Mouse (Mus musculus): ENCODE measurements at regions not wholly inside any gene's neighbourhood (a gene's known extent, or its start where the extent isn't known, plus 50 kb on each side); places are given as distances from the start of the nearest gene placed in this dataset.

GRCm38 (mm10) chr4:25408696-25409448 is 127.3 kb upstream of the Ufl1 start:
- Histone ChIP-seq H3K4me2 (ENCODE audit: low read length) (no peak overlapping the region), H3K9me3 (ENCODE audit: control insufficient read depth, low read length) (no peaks in the 10 kb centered on the region), H3K4me1 (ENCODE audit: control insufficient read depth in 2 of 2, insufficient read depth in 2 of 2, low read length in 2 of 2) (no peaks in the 10 kb centered on the region), H3K36me3 (ENCODE audit: control insufficient read depth, insufficient read depth, low read length) (no peaks in the 10 kb centered on the region), H3K9ac (ENCODE audit: low read length) (no peak overlapping the region), H3K27ac (replicated peaks in 1 of 2; ENCODE audit: control insufficient read depth in 1 of 2, insufficient read depth in 1 of 2, low read depth in 2 of 2, low read length in 2 of 2) (no peak overlapping the region), H3K4me3 (ENCODE audit: control insufficient read depth in 1 of 2, insufficient read depth in 1 of 2, low read depth in 1 of 2, low read length in 2 of 2) (no peak overlapping the region), H3K27me3 (ENCODE audit: control insufficient read depth, insufficient read depth, low read length) (no peaks in the 10 kb centered on the region)
- ATAC-seq (ENCODE audit: insufficient number of reproducible peaks, insufficient read depth, low FRiP score, low read depth), result no peak
- WGBS, result 34% methylated on average over 3 of the region's 3 CpGs

- no peak overlapping the region for H3K27ac ChIP-seq (replicated peaks in 1 of 2; ENCODE audit: control insufficient read depth in 1 of 2, insufficient read depth in 1 of 2, low read depth in 2 of 2, low read length in 2 of 2)
Measured at GRCm38 (mm10) chr4:25407842-25408241, 126.2 kb upstream of the Ufl1 start.

GRCm38 (mm10) chr4:25389542-25389941 is 107.9 kb upstream of the Ufl1 start:
- no peaks in the 10 kb centered on the region for H3K9me3 ChIP-seq (ENCODE audit: control insufficient read depth, low read length)
- WGBS, result 67% methylated on average over 5 of the region's 5 CpGs
- no peaks in the 10 kb centered on the region for H3K4me1 ChIP-seq (ENCODE audit: control insufficient read depth in 2 of 2, insufficient read depth in 2 of 2, low read length in 2 of 2)
- no peak for ATAC-seq (ENCODE audit: insufficient number of reproducible peaks, insufficient read depth, low FRiP score, low read depth)
- H3K9ac ChIP-seq (ENCODE audit: low read length), result no peak overlapping the region
- no peak overlapping the region for H3K27ac ChIP-seq (replicated peaks in 1 of 2; ENCODE audit: control insufficient read depth in 1 of 2, insufficient read depth in 1 of 2, low read depth in 2 of 2, low read length in 2 of 2)
- no peak overlapping the region for H3K4me2 ChIP-seq (ENCODE audit: low read length)
- no peak overlapping the region for H3K4me3 ChIP-seq (ENCODE audit: control insufficient read depth in 1 of 2, insufficient read depth in 1 of 2, low read depth in 1 of 2, low read length in 2 of 2)
- H3K36me3 ChIP-seq (ENCODE audit: control insufficient read depth, insufficient read depth, low read length), result no peaks in the 10 kb centered on the region
- H3K27me3 ChIP-seq (ENCODE audit: control insufficient read depth, insufficient read depth, low read length), result no peaks in the 10 kb centered on the region

More at GRCm38 (mm10) chr4:25407842-25408241, 126.2 kb upstream of the Ufl1 start:
- no peak overlapping the region for H3K4me2 ChIP-seq (ENCODE audit: low read length)
- 56% methylated on average over 4 of the region's 4 CpGs for WGBS
- H3K4me3 ChIP-seq (ENCODE audit: control insufficient read depth in 1 of 2, insufficient read depth in 1 of 2, low read depth in 1 of 2, low read length in 2 of 2), result no peak overlapping the region
- ATAC-seq (ENCODE audit: insufficient number of reproducible peaks, insufficient read depth, low FRiP score, low read depth), result no peak
- H3K36me3 ChIP-seq (ENCODE audit: control insufficient read depth, insufficient read depth, low read length), result no peaks in the 10 kb centered on the region
- H3K4me1 ChIP-seq (ENCODE audit: control insufficient read depth in 2 of 2, insufficient read depth in 2 of 2, low read length in 2 of 2), result no peaks in the 10 kb centered on the region
- no peak overlapping the region for H3K9ac ChIP-seq (ENCODE audit: low read length)
- H3K27me3 ChIP-seq (ENCODE audit: control insufficient read depth, insufficient read depth, low read length), result no peaks in the 10 kb centered on the region
- H3K9me3 ChIP-seq (ENCODE audit: control insufficient read depth, low read length), result no peaks in the 10 kb centered on the region

GRCm38 (mm10) chr4:25372041-25372440 is 90.4 kb upstream of the Ufl1 start:
- Histone ChIP-seq H3K27me3 (ENCODE audit: control insufficient read depth, insufficient read depth, low read length) (no peaks in the 10 kb centered on the region), H3K4me2 (ENCODE audit: low read length) (no peak overlapping the region), H3K4me3 (ENCODE audit: control insufficient read depth in 1 of 2, insufficient read depth in 1 of 2, low read depth in 1 of 2, low read length in 2 of 2) (no peak overlapping the region), H3K36me3 (ENCODE audit: control insufficient read depth, insufficient read depth, low read length) (no peaks in the 10 kb centered on the region), H3K4me1 (ENCODE audit: control insufficient read depth in 2 of 2, insufficient read depth in 2 of 2, low read length in 2 of 2) (no peaks in the 10 kb centered on the region), H3K9me3 (ENCODE audit: control insufficient read depth, low read length) (no peaks in the 10 kb centered on the region), H3K9ac (ENCODE audit: low read length) (no peak overlapping the region), H3K27ac (replicated peaks in 1 of 2; ENCODE audit: control insufficient read depth in 1 of 2, insufficient read depth in 1 of 2, low read depth in 2 of 2, low read length in 2 of 2) (no peak overlapping the region)
- ATAC-seq (ENCODE audit: insufficient number of reproducible peaks, insufficient read depth, low FRiP score, low read depth), result no peak
- 49% methylated on average over 4 of the region's 4 CpGs for WGBS

GRCm38 (mm10) chr4:25364402-25364801 is 82.8 kb upstream of the Ufl1 start:
- no peak for ATAC-seq (ENCODE audit: insufficient number of reproducible peaks, insufficient read depth, low FRiP score, low read depth)
- Histone ChIP-seq H3K4me3 (ENCODE audit: control insufficient read depth in 1 of 2, insufficient read depth in 1 of 2, low read depth in 1 of 2, low read length in 2 of 2) (no peak overlapping the region), H3K9me3 (ENCODE audit: control insufficient read depth, low read length) (no peaks in the 10 kb centered on the region), H3K36me3 (ENCODE audit: control insufficient read depth, insufficient read depth, low read length) (no peaks in the 10 kb centered on the region), H3K27me3 (ENCODE audit: control insufficient read depth, insufficient read depth, low read length) (no peaks in the 10 kb centered on the region), H3K4me1 (ENCODE audit: control insufficient read depth in 2 of 2, insufficient read depth in 2 of 2, low read length in 2 of 2) (no peaks in the 10 kb centered on the region), H3K27ac (replicated peaks in 1 of 2; ENCODE audit: control insufficient read depth in 1 of 2, insufficient read depth in 1 of 2, low read depth in 2 of 2, low read length in 2 of 2) (no peak overlapping the region), H3K4me2 (ENCODE audit: low read length) (no peak overlapping the region), H3K9ac (ENCODE audit: low read length) (no peak overlapping the region)

GRCm38 (mm10) chr4:25337638-25338037 is 56.0 kb upstream of the Ufl1 start:
- Histone ChIP-seq H3K9me3 (ENCODE audit: control insufficient read depth, low read length) (no peaks in the 10 kb centered on the region), H3K27ac (replicated peaks in 1 of 2; ENCODE audit: control insufficient read depth in 1 of 2, insufficient read depth in 1 of 2, low read depth in 2 of 2, low read length in 2 of 2) (no peak overlapping the region), H3K27me3 (ENCODE audit: control insufficient read depth, insufficient read depth, low read length) (no peaks in the 10 kb centered on the region), H3K4me3 (ENCODE audit: control insufficient read depth in 1 of 2, insufficient read depth in 1 of 2, low read depth in 1 of 2, low read length in 2 of 2) (no peak overlapping the region), H3K4me1 (ENCODE audit: control insufficient read depth in 2 of 2, insufficient read depth in 2 of 2, low read length in 2 of 2) (no peaks in the 10 kb centered on the region), H3K9ac (ENCODE audit: low read length) (no peak overlapping the region), H3K4me2 (ENCODE audit: low read length) (no peak overlapping the region), H3K36me3 (ENCODE audit: control insufficient read depth, insufficient read depth, low read length) (no peaks in the 10 kb centered on the region)
- WGBS, result 81% methylated on average over 1 of the region's 1 CpGs
- no peak for ATAC-seq (ENCODE audit: insufficient number of reproducible peaks, insufficient read depth, low FRiP score, low read depth)

All from heart, embryonic 14.5 days (tissue).